Mouse (Mus musculus) urinary bladder, postnatal 4 days (tissue): ENCODE results near the gene Tjap1.

Source experiments
- DNase-seq, 2 experiments: peaks; one replicate each; pipeline ENCODE4 v3.0.0; 2021 to 2022; ENCODE audit warnings: low spot score in 2 of 2

The Tjap1 gene

DNA sequence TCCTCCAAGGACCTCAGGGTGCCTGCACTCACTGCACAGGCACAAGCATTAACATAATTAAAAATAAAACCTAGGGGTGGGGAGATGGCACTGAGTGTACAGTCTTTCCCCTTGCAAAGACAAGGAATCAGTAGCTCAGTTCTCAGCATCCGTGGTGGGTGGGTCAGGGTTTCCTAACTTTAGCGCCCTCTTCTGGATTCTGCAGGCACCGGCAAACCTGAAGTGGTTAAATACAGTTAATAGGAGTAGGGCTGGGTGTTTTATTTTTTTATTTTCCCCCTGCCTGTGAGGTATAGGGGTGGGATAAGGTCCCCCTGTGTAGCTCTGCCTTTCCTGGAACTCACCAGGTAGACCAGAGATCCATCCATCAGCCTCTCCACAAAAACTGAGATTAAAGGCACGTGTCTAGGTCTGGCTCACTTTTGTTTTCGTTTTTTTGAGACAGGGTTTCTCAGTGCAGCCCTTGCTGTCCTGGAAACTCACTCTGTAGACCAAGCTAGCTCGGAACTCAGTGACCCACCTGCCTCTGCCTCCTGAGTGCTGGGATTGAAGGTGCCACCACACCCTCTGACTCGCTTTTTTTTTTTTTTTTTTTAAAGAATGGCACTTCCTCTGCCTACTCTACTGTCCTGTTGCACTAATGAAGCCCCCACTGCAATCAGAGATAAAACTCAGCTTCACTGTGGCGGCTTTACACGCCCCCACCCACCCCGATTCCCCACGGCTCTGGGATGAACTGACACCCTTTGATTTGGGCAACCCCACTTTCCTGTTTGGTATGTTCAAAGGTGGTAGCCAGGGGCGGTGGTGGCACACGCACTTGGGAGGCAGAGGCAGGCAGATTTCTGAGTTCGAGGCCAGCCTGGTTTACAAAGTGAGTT lies 30.0 kb downstream of the Tjap1 start:
- DNase-seq = no peak

DNA sequence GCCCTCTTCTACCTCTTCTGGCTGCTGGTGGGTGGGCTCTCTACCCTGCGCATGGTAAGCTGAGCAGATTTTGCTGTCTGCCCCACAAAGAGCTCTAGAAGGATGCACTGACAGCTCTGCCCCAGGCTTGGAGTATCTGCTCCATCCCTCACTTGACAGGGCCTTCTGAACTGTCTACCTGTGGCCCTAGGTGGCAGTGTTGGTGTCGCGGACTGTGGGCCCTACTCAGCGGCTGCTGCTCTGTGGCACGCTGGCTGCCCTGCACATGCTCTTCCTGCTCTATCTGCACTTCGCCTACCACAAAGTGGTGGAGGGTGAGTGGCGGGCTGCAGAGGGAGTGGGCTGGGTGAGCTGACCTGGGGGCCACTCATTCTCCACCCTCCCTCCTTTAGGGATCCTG lies 31.7 kb downstream of the Tjap1 start:
- no peak for DNase-seq

- DNase-seq = no peak
These were observed 34.7 kb downstream of the Tjap1 start for GRCm38 (mm10) chr17:46248189-46248522.

DNA sequence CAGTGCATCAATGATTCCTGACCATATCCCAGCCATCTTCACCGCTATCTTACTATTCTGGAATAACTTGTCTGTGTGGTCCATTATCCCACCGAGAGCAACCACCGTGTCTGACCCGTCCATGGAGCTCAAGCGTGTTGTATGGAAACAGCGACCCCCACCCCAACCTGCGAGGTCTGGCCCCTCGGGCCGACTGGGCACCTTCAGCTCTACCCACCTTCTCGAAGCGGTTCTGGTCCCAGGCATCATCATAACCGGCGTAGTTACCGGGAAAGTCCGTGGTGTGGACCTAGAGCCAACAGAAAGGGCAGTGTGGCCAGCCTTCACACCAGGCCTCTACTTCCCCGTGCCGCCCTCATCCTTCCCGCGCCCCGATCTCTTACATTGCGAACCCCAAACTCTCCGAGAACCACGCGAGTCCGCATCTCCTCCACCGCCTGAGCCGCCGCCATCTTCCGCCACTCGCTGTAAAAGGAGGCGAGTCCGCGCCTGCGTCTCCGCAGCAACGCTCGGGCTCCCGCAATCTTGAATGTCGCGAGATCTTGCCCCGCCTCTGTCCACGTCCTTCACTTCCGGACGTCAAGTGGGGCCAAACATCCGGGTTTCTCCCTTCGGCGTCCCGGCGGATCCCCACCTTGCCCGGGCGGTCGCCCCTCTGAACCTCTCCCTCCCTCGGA lies 35.2 kb downstream of the Tjap1 start, which contains the start of the genes Polr1c and Yipf3:
TSS of gene Polr1c (minus strand) at position 543 of the 677 bp plus-strand sequence.
TSS of gene Yipf3 (plus strand) at position 569 of the 677 bp plus-strand sequence.
- peak; percentile 91 to 96 for DNase-seq

GRCm38 (mm10) chr17:46244579-46244978 lies 38.2 kb downstream of the Tjap1 start:
- peak in 1 of 2 experiments; percentile 58 for DNase-seq

DNA sequence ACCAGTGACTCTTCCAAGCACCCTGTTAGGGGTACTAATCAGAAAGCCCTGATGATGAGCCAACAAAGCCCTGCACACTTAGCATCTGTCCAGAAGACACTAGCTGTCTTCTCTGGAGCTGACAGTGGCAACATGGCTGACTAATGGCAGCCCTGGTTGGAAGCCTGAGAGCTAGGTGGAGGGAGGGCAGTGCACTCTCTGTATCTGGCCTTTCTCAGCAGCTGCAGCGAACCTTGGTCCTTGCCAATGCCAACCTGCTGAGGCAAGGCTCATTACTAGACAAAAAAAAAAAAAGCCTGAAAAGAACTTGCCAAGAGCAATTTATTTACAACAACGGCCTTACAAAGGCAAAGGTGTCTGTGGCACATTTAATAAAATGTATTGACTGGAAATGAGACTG lies 39.2 kb downstream of the Tjap1 start:
- no peak for DNase-seq

DNA sequence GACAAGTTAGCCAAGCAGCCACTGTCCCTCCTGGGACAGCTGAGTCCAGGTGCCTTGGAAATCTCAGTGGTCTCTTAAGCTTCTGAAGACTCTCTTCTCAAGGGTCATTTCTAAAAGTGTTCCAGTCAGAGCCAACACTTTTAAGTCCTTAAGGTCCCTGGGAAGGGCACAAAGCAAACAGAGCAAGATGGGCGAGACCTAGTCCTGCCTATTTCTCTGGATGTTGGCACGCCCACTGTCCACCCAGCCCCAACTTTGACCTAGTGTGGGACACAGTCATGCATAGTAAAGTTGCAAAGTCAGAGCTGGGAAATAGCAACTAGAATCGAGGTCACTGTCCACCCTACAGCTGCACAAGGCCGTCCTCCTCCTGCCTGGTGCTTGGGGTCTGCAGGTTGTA lies 39.8 kb downstream of the Tjap1 start:
- DNase-seq = no peak

GRCm38 (mm10) chr17:46242274-46242673 lies 40.6 kb downstream of the Tjap1 start:
- peak in 1 of 2 experiments; percentile 56 for DNase-seq

DNA sequence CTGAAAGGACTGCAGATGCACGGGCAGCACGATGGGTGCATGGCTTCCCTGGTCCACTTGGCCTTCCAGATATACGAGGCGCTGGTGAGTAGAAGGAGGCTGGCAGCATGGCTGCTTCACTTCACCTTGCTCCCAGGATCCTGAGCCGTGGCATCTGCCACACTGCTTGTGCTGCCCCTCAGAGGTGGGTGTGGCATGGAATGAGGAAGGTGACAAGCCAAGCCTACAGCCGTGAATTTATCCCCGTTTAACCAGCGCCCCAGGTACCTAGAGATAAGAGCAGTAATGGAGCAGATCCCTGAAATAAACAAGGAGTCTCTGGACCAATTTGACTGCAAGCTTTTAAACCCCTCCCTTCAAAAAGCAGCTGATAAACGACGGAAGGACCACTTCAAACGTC lies 41.4 kb downstream of the Tjap1 start:
- peak in 1 of 2 experiments; percentile 57 for DNase-seq

GRCm38 (mm10) chr17:46239516-46240114 lies 43.2 kb downstream of the Tjap1 start:
- peak in 1 of 2 experiments; percentile 54 for DNase-seq

DNA sequence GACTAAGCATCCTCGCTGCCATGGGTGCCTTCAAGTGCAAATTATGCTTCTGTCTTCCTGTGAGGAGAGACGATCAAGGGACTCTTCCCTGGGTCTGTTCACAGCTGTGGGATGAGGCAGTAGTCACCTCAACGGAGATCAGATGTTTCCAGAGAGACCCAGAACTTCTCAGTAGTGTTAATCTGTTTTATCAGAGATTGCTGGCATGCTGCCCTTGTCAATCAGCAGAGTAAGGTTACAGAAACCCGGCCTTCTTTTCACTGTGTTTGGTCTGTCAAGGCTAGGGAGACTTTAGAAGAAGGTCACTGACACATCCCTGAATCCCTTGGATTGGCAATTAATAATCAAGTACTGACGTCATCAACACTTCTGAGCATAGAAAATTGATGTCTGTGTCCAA lies 45.3 kb downstream of the Tjap1 start:
- no peak for DNase-seq

- DNase-seq = no peak
These were observed 45.7 kb downstream of the Tjap1 start for GRCm38 (mm10) chr17:46237079-46237478.

DNA sequence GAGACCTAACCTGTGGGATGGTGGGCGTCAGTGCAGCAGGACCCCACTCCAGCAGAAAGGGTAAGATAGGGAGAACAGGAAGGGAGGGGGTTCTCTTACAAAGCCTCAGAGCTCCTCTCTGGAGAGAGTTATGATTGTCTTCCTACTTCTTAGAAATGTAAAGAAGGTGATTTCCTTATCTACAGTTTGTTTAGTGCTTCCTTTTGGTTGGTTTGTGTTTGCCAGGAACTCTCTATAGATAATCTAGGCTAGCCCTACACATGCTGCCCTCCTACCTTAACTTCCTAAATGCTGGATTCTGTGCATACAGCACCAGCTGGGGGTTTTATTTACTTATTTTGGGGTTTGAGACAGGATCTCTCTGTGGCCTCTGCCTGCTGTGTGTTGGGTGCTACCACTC lies 46.8 kb downstream of the Tjap1 start:
- DNase-seq = no peak

DNA sequence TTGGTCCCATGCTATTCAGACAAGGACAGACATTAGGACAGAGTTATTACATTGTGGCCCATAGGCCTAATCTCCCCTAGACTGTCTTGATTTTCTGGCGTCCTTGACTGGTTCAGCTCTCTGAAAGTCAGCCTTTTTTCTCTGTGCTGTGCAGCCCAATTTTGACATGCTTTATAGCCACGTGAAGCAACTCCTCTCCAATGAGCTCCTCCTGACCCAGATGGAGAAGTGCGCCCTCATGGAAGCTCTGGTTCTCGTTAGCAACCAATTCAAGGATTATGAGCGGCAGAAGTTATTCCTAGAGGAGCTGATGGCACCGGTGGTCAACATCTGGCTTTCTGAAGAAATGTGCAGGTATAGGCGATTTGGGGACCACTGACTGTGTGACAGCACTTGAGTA lies 55.2 kb downstream of the Tjap1 start:
- DNase-seq = no peak

DNA sequence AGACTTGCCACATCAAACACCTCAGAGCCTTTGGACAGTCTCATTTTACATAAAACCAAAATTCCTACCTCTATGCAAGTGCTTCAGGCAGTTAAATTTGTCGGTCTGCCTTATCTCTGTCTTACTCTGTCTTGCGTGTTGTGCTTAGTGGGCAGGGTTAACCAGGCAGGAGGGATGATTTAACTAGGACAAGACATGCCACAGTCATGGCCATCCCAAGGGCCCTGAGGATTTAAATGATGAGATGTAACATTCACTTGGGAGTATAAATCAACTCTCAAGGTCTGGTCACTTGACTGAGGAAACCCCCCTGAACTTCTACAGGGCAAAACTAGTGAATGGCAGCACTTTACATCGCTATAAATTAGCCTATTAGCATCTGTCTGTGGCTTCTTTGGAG lies 61.2 kb downstream of the Tjap1 start:
- no peak for DNase-seq

DNA sequence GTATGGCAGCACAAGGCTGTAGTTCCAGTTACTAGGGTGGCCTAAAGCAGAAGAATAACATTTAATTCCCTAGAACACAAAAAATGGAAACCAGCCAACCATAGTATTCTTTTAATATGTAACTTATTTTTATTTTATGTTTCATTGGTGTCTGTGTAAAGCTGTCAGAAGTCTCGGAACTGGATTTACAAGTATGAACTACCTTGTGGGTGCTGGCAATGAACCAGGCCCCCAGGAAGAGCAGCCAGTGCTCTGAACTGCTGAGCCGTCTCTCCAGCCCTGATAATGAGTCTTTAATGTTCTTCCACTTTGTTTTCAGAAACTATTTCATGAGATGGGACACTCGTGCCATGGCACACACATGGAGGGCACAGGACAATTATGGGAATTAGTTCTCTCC lies 72.3 kb downstream of the Tjap1 start:
- DNase-seq = no peak
